Mouse (Mus musculus) stomach, embryonic 16.5 days (tissue): ENCODE results near the gene Bbs5. TPM values are rescaled to one million over a fixed set of nuclear protein-coding genes. Genes with fewer than 3 reads are reported as not detected.
"Not testable (repeated sequence)": the region's sequence is repeated elsewhere in the genome, so short reads cannot be mapped to it uniquely, and the experiment has no call there.

ENCODE experiments used
- ATAC-seq: fragments of 200-750 bp; cut with Nextera tagmentation; 2 replicates; pipeline ENCODE4 v1.8.0; 2017; ENCODE audit warnings: moderate number of reproducible peaks, moderate TSS enrichment; ENCODE audit not compliant: insufficient read depth, low FRiP score
- H3K27ac ChIP-seq: fragments of 300-500 bp; sonication (generic); 2 replicates; pipeline ENCODE4 v1.5.1; 2014; ENCODE audit warnings: low read length
- H3K27me3 ChIP-seq: fragments of 300-500 bp; sonication (generic); 2 replicates; pipeline ENCODE4 v1.6.1; 2014; ENCODE audit warnings: low read length, control low read depth, mixed read lengths; ENCODE audit not compliant: control insufficient read depth, insufficient read depth
- H3K36me3 ChIP-seq: fragments of 300-500 bp; sonication (generic); 2 replicates; pipeline ENCODE4 v1.6.1; 2014; ENCODE audit warnings: low read length; ENCODE audit not compliant: control insufficient read depth, insufficient read depth
- H3K4me1 ChIP-seq: fragments of 300-500 bp; sonication (generic); 2 replicates; pipeline ENCODE4 v1.6.1; 2014; ENCODE audit warnings: low read length, control low read depth, mixed read lengths; ENCODE audit not compliant: control insufficient read depth, insufficient read depth
- H3K4me2 ChIP-seq: fragments of 300-500 bp; sonication (generic); 2 replicates; pipeline ENCODE4 v1.6.1; 2014; ENCODE audit warnings: low read depth, low read length, mixed read lengths
- H3K4me3 ChIP-seq: fragments of 300-500 bp; sonication (generic); replicated peaks from 2 replicates; pipeline ENCODE4 v1.5.1; 2014; ENCODE audit warnings: mild to moderate bottlenecking, low read length
- H3K9ac ChIP-seq: fragments of 300-500 bp; sonication (generic); 2 replicates; pipeline ENCODE4 v1.6.1; 2014; ENCODE audit warnings: low read length
- H3K9me3 ChIP-seq: fragments of 300-500 bp; sonication (generic); replicated peaks from 2 replicates; pipeline ENCODE4 v1.6.1; 2016; ENCODE audit warnings: low read length, control low read depth; ENCODE audit not compliant: control insufficient read depth
- WGBS: fragments of 180-500 bp; shearing (Covaris S2); extraction: QIAGEN DNeasy Blood & Tissue Kit; methylation state at CpG from one replicate; pipeline ENCODE4 v1.1.7; 2014; 5-methylcytosine and 5-hydroxymethylcytosine counted together
- polyA plus RNA-seq: library from polyadenylated mRNA; unstranded; fragments of >200 nt; fragmentation: Nextera tagmentation; extraction: Ambion mirVana; gene quantifications from 2 replicates; pipeline ENCODE4 v1.2.1, GENCODE M21; 2015

The Bbs5 gene
- polyA plus RNA-seq, 1 experiment from 2014 or later: 14.9 TPM

DNA sequence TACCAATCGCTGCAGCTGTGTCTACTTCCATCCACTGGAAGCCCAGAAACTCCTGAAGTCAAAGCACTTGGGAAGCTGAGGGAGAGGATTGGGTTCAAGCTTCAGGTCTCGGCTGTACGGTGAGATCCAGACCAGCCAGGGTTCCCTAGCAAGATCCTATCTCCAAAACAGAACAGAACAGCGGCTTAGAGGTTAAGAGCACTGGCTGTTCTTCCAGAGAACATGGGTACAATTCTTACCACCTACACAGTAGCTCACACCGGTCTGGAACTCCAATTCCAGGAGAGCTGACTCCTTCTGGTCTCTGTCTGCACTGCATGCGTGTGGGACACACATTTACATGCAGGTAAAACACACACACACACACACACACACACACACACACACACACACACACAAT is 17.1 kb upstream of the Bbs5 start:
- Histone ChIP-seq H3K27me3 (no peaks in the 10 kb centered on the region), H3K4me1 (no peaks in the 10 kb centered on the region), H3K36me3 (no peaks in the 10 kb centered on the region), H3K4me2 (no peak overlapping the region), H3K4me3 (no peak overlapping the region), H3K27ac (no peak overlapping the region), H3K9ac (no peak overlapping the region), H3K9me3 (no peaks in the 10 kb centered on the region)
- ATAC-seq: no peak
- 84% methylated on average over 6 of the region's 6 CpGs for WGBS

GRCm38 (mm10) chr2:69630792-69631191 is 16.2 kb upstream of the Bbs5 start:
- Histone ChIP-seq H3K4me2 (no peak overlapping the region), H3K4me3 (no peak overlapping the region), H3K4me1 (no peaks in the 10 kb centered on the region), H3K9ac (no peak overlapping the region), H3K9me3 (no peaks in the 10 kb centered on the region), H3K36me3 (no peaks in the 10 kb centered on the region), H3K27me3 (no peaks in the 10 kb centered on the region), H3K27ac (peak overlapping the region; percentile 72)
- 62% methylated on average over 5 of the region's 5 CpGs for WGBS
- peak; percentile 72 for ATAC-seq

- Histone ChIP-seq H3K4me3 (no peak overlapping the region), H3K27ac (peak overlapping the region; percentile 70), H3K36me3 (no peaks in the 10 kb centered on the region), H3K27me3 (no peaks in the 10 kb centered on the region), H3K9ac (no peak overlapping the region), H3K9me3 (no peaks in the 10 kb centered on the region), H3K4me1 (no peaks in the 10 kb centered on the region), H3K4me2 (no peak overlapping the region)
- WGBS: 88% methylated on average over 2 of the region's 2 CpGs
- no peak for ATAC-seq
Measured at GRCm38 (mm10) chr2:69631449-69631848, 15.5 kb upstream of the Bbs5 start.

DNA sequence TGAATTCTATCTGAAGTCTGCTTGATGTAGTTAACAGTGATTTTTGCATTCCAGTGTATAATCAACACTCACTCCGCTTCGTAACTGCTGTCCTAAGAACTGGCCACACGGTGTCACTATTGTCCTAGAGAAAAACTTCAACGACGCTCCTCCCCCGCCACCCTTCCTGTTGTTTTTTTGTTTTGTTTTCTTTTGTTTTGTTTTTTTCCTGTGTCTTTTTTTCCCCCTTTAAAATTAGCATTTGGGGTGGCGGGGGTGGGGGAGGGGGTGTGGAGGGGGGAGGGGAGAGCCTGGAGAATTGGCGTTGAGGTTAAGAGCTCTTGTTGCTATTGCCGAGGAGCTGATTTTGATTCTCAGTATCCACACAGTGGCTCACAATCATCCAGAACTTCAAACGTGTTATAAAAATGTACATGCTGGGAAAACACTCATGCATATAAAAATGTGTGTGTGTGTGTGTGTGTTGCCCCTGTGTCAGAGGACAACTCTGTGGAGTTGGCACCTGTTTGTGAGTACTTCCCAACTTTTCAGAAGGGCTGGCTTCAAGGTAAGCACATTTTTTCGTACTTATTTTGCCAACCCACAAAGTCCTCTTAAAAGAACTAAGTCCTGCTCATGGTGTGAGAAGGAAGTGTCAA is 11.8 kb upstream of the Bbs5 start:
- WGBS: 8% methylated on average over 11 of the region's 11 CpGs
- Histone ChIP-seq H3K4me3 (peak overlapping the region; percentile 47), H3K36me3 (no peaks in the 10 kb centered on the region), H3K9me3 (no peaks in the 10 kb centered on the region), H3K4me1 (no peaks in the 10 kb centered on the region), H3K27ac (no peak overlapping the region), H3K27me3 (no peaks in the 10 kb centered on the region), H3K9ac (peak overlapping the region; percentile 53; the same call in 1 of the 2 replicates), H3K4me2 (peak overlapping the region; percentile 38)
- ATAC-seq: no peak

DNA sequence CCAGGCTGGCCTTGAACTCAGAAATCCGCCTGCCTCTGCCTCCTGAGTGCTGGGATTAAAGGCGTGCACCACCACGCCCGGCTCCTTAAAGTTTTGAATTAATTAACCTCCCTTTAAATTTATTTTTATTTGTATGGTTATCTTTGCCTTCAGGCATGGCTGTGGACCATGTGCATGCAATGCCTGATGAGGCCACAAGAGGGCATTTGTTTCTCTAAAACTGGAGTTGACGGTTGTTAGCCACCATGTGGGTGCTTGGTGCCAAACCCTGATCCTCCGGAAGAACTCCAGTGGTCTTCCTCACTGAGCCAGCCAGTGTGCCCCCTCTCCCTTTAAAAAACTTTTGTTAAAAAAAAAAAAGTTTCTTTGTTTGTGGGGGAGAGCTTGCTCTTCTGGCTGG is 11.2 kb upstream of the Bbs5 start:
- Histone ChIP-seq H3K9me3 (no peaks in the 10 kb centered on the region), H3K36me3 (no peaks in the 10 kb centered on the region), H3K4me1 (no peaks in the 10 kb centered on the region), H3K27ac (no peak overlapping the region), H3K9ac (no peak overlapping the region), H3K4me2 (no peak overlapping the region), H3K27me3 (no peaks in the 10 kb centered on the region), H3K4me3 (no peak overlapping the region)
- 74% methylated on average over 6 of the region's 6 CpGs for WGBS
- no peak for ATAC-seq

GRCm38 (mm10) chr2:69637989-69638388 is 9.0 kb upstream of the Bbs5 start:
- 73% methylated on average over 7 of the region's 7 CpGs for WGBS
- H3K4me3 ChIP-seq, H3K27ac ChIP-seq, H3K4me2 ChIP-seq, H3K4me1 ChIP-seq, ATAC-seq, H3K27me3 ChIP-seq, H3K36me3 ChIP-seq, H3K9ac ChIP-seq, H3K9me3 ChIP-seq: not testable (repeated sequence)

- no peaks in the 10 kb centered on the region for H3K9me3 ChIP-seq
- no peak overlapping the region for H3K9ac ChIP-seq
- no peak overlapping the region for H3K4me2 ChIP-seq
- H3K27ac ChIP-seq: no peak overlapping the region
- H3K27me3 ChIP-seq: no peaks in the 10 kb centered on the region
- no peaks in the 10 kb centered on the region for H3K4me1 ChIP-seq
- no peaks in the 10 kb centered on the region for H3K36me3 ChIP-seq
- no peak for ATAC-seq
- 55% methylated on average over 10 of the region's 10 CpGs for WGBS
- H3K4me3 ChIP-seq: no peak overlapping the region
Measured at GRCm38 (mm10) chr2:69640100-69640499, 6.9 kb upstream of the Bbs5 start.

- no peak overlapping the region for H3K27ac ChIP-seq
- no peak overlapping the region for H3K4me3 ChIP-seq
- no peaks in the 10 kb centered on the region for H3K36me3 ChIP-seq
- 81% methylated on average over 11 of the region's 11 CpGs for whole genome bisulfite sequencing
- H3K4me2 ChIP-seq: no peak overlapping the region
- H3K9ac ChIP-seq: no peak overlapping the region
- no peak for ATAC-seq
- H3K27me3 ChIP-seq: no peaks in the 10 kb centered on the region
- no peaks in the 10 kb centered on the region for H3K9me3 ChIP-seq
- 0 out of 2 replicates have a peak, but pooled peaks cover 3% of the 10 kb centered on the region for H3K4me1 ChIP-seq
Measured at GRCm38 (mm10) chr2:69644968-69645617, 1.9 kb upstream of the Bbs5 start.

GRCm38 (mm10) chr2:69649716-69650115 is 2.7 kb downstream of the Bbs5 start:
- ATAC-seq: no peak
- H3K4me3 ChIP-seq: no peak overlapping the region
- H3K27me3 ChIP-seq: no peaks in the 10 kb centered on the region
- no peak overlapping the region for H3K27ac ChIP-seq
- H3K9ac ChIP-seq: no peak overlapping the region
- H3K36me3 ChIP-seq: peaks cover 5% of the 10 kb centered on the region; the same call in 1 of the 2 replicates
- H3K9me3 ChIP-seq: no peaks in the 10 kb centered on the region
- no peak overlapping the region for H3K4me2 ChIP-seq
- 0 out of 2 replicates have a peak, but pooled peaks cover 3% of the 10 kb centered on the region for H3K4me1 ChIP-seq
- 87% methylated on average over 5 of the region's 5 CpGs for WGBS
